Mouse (Mus musculus): ENCODE data around the gene Car9. TPM values are rescaled to one million over a fixed set of nuclear protein-coding genes. Genes with fewer than 3 reads are reported as not detected.
A peak's percentile ranks its signal among the peaks of the same experiment; 100 is the strongest.

The Car9 gene
- total and polyA plus RNA-seq, 3 experiments: 0.77 to 3.3 TPM; not detected in 1

DNA sequence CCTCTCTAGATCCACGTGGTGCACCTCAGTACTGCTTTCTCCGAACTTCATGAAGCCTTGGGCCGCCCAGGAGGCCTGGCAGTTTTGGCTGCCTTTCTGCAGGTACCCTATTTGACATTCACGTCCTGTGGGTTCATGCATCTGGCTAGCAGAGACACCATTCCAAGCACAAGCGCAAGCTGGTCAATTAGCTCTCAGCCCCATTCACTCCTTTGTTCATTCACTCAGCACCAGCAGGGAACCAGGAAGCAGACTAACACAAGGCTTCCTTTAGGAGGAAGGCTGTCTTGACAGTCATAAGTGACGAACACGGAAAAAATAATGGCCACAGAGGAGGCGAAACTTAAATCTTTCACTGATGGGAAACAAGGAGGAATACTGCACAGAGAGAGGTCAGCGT lies 2.3 kb downstream of the Car9 start:
- H3K9me3 ChIP-seq (replicated peaks; ENCODE audit: insufficient read depth, low read length): no peaks in the 10 kb centered on the region
- H3K36me3 ChIP-seq (ENCODE audit: control insufficient read depth in 1 of 2, insufficient read depth in 2 of 2, low read length in 2 of 2): peaks cover 0 to 8% of the 10 kb centered on the region in 2 experiments; a peak in 2 of 4 replicates
- H3K9ac ChIP-seq (ENCODE audit: control insufficient read depth, low read depth, low read length, poor library complexity, severe bottlenecking): peak overlapping the region; percentile 77
- DNase-seq (ENCODE audit: low read depth, low spot score): no peak
- H3K4me3 ChIP-seq (ENCODE audit: control insufficient read depth in 1 of 2, insufficient read depth in 1 of 2, low read depth in 2 of 2, low read length in 2 of 2): peak overlapping the region; percentile 71 to 91
- no peak overlapping the region for H3K27ac ChIP-seq (ENCODE audit: control insufficient read depth, low read depth, low read length)
- H3K4me1 ChIP-seq (ENCODE audit: control insufficient read depth in 1 of 2, insufficient read depth in 2 of 2, low read length in 2 of 2): peaks cover 9 to 22% of the 10 kb centered on the region in 2 experiments
- TF ChIP-seq SIN3A (IDR thresholded peaks at IDR 0.05; ENCODE audit: low read length) (no peak), E2F4 (IDR thresholded peaks at IDR 0.05; ENCODE audit: borderline replicate concordance, low read depth, low read length) (no peak), KAT2A (conservative IDR thresholded peaks at IDR 0.05; ENCODE audit: low read depth, low read length) (no peak), USF2 (IDR thresholded peaks at IDR 0.05; ENCODE audit: borderline replicate concordance in 1 of 2, insufficient read depth in 1 of 2, low read depth in 1 of 2, low read length in 2 of 2) (no peak)
- no peaks in the 10 kb centered on the region; the same call in 1 of the 2 replicates for H3K79me2 ChIP-seq (ENCODE audit: control insufficient read depth, insufficient read depth, low read length, poor library complexity)
- no peaks in the 10 kb centered on the region for H3K27me3 ChIP-seq (ENCODE audit: control insufficient read depth in 1 of 2, insufficient read depth in 2 of 2, low read length in 2 of 2)

DNA sequence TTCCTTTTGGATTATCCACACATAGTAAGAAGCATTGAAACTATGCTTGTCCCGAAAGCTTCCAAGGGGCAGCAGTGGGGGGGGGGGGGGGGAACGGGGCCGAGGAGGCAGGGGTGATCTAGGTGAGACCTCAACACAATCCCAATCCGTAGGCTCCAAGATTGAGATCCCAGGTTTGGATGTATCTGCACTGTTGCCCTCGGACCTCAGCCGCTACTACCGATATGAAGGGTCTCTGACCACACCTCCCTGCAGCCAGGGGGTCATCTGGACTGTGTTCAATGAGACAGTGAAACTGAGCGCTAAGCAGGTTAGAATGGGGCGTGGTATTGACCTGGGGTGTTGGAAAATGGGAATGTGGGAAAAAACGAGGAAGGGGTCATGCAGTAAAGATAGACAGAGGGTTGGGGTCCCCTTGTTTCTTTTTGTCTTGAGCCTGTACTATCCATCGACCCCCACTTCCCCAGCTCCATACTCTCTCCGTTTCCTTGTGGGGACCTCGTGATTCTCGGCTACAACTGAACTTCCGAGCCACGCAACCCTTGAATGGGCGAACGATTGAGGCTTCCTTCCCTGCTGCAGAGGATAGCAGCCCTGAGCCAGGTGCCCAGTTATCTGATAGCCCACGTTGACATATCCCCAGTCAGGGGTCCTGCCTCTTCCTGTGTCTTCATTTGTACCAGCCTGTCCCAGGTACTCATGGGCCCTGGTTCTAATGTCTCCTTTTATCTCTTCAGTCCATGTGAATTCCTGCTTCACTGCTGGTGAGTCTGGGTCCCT lies 5.1 kb downstream of the Car9 start:
- no peaks in the 10 kb centered on the region; the same call in 1 of the 2 replicates for H3K79me2 ChIP-seq (ENCODE audit: control insufficient read depth, insufficient read depth, low read length, poor library complexity)
- H3K4me3 ChIP-seq (ENCODE audit: control insufficient read depth in 1 of 2, insufficient read depth in 1 of 2, low read depth in 2 of 2, low read length in 2 of 2): no peak overlapping the region
- no peaks in the 10 kb centered on the region for H3K27me3 ChIP-seq (ENCODE audit: control insufficient read depth in 1 of 2, insufficient read depth in 2 of 2, low read length in 2 of 2)
- H3K9ac ChIP-seq (ENCODE audit: control insufficient read depth, low read depth, low read length, poor library complexity, severe bottlenecking): no peak overlapping the region
- H3K4me1 ChIP-seq (ENCODE audit: control insufficient read depth in 1 of 2, insufficient read depth in 2 of 2, low read length in 2 of 2): peaks cover 7 to 17% of the 10 kb centered on the region in 2 experiments
- H3K36me3 ChIP-seq (ENCODE audit: control insufficient read depth in 1 of 2, insufficient read depth in 2 of 2, low read length in 2 of 2): peaks cover 0 to 6% of the 10 kb centered on the region in 2 experiments; a peak in 2 of 4 replicates
- H3K9me3 ChIP-seq (replicated peaks; ENCODE audit: insufficient read depth, low read length): no peaks in the 10 kb centered on the region
- TF ChIP-seq POLR2AphosphoS5 (IDR thresholded peaks at IDR 0.05; ENCODE audit: borderline replicate concordance, low read depth, low read length) (no peak), ZMIZ1 (IDR thresholded peaks at IDR 0.05; ENCODE audit: low read depth, low read length) (no peak), MYC (IDR thresholded peaks at IDR 0.05; ENCODE audit: low read depth, low read length) (no peak)
- no peak for DNase-seq (ENCODE audit: low read depth, low spot score)
- no peak overlapping the region for H3K27ac ChIP-seq (ENCODE audit: control insufficient read depth, low read depth, low read length)

DNA sequence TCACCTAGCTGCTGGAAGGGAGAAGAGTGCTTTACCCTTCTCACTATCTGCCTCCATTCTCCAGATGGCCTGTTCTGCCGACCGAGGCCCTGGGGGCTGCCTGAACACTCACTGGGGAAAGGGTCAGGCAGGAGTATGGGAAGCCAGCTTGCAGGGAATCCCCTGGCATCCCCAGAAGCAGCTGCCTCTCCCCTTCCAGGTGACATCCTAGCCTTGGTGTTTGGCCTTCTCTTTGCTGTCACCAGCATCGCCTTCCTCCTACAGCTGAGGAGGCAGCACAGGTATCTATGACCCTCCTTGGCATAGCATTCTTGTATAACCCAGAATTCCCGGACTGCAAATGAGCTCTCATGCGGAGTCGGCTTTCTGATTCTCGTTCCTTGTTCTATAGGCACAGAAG lies 5.9 kb downstream of the Car9 start:
- Histone ChIP-seq H3K9ac (ENCODE audit: control insufficient read depth, low read depth, low read length, poor library complexity, severe bottlenecking) (no peak overlapping the region), H3K36me3 (ENCODE audit: control insufficient read depth in 1 of 2, insufficient read depth in 2 of 2, low read length in 2 of 2) (peaks cover 0 to 8% of the 10 kb centered on the region in 2 experiments; a peak in 2 of 4 replicates), H3K27ac (ENCODE audit: control insufficient read depth, low read depth, low read length) (no peak overlapping the region), H3K27me3 (ENCODE audit: control insufficient read depth in 1 of 2, insufficient read depth in 2 of 2, low read length in 2 of 2) (no peaks in the 10 kb centered on the region), H3K4me1 (ENCODE audit: control insufficient read depth in 1 of 2, insufficient read depth in 2 of 2, low read length in 2 of 2) (peaks cover 7 to 15% of the 10 kb centered on the region in 2 experiments), H3K79me2 (ENCODE audit: control insufficient read depth, insufficient read depth, low read length, poor library complexity) (no peaks in the 10 kb centered on the region; the same call in 1 of the 2 replicates), H3K9me3 (replicated peaks; ENCODE audit: insufficient read depth, low read length) (no peaks in the 10 kb centered on the region), H3K4me3 (ENCODE audit: control insufficient read depth in 1 of 2, insufficient read depth in 1 of 2, low read depth in 2 of 2, low read length in 2 of 2) (no peak overlapping the region)
- DNase-seq (ENCODE audit: low read depth, low spot score): no peak
- TF ChIP-seq POLR2A (IDR thresholded peaks at IDR 0.05; ENCODE audit: control insufficient read depth in 1 of 2, insufficient read depth in 1 of 2, low read depth in 1 of 2, low read length in 2 of 2, poor library complexity in 1 of 2) (no peak), MEF2A (IDR thresholded peaks at IDR 0.05; ENCODE audit: extremely low read depth, insufficient replicate concordance, low read depth, low read length, poor library complexity, severe bottlenecking) (no peak), MYB (IDR thresholded peaks at IDR 0.05; ENCODE audit: low read depth, low read length) (no peak), CHD1 (IDR thresholded peaks at IDR 0.05; ENCODE audit: low read depth, low read length) (no peak), ZKSCAN1 (IDR thresholded peaks at IDR 0.05; ENCODE audit: low read depth, low read length) (no peak), HCFC1 (IDR thresholded peaks at IDR 0.05; ENCODE audit: low read depth, low read length) (no peak), KAT2A (conservative IDR thresholded peaks at IDR 0.05; ENCODE audit: low read depth, low read length) (no peak), BHLHE40 (IDR thresholded peaks at IDR 0.05; ENCODE audit: borderline replicate concordance, low read depth, low read length) (no peak), NRF1 (IDR thresholded peaks at IDR 0.05; ENCODE audit: insufficient read depth, low read depth, low read length, poor library complexity, severe bottlenecking) (no peak), TCF12 (IDR thresholded peaks at IDR 0.05; ENCODE audit: low read depth, low read length) (no peak), SMC3 (IDR thresholded peaks at IDR 0.05; ENCODE audit: low read depth, low read length) (no peak), GATA1 (IDR thresholded peaks at IDR 0.05; ENCODE audit: low read depth, low read length) (no peak), CHD2 (IDR thresholded peaks at IDR 0.05; ENCODE audit: low read length) (no peak), ZC3H11A (IDR thresholded peaks at IDR 0.05; ENCODE audit: low read depth, low read length) (no peak), ELF1 (IDR thresholded peaks at IDR 0.05; ENCODE audit: low read depth, low read length) (no peak), EP300 (IDR thresholded peaks at IDR 0.05; ENCODE audit: low read depth in 1 of 2, low read length in 2 of 2) (no peak), NELFE (IDR thresholded peaks at IDR 0.05; ENCODE audit: low read depth, low read length) (no peak), USF1 (IDR thresholded peaks at IDR 0.05; ENCODE audit: low read depth, low read length) (no peak)
